In genomic region chr3:116642373-116642772, GRCm38 (mm10) we compare ENCODE assay signal across 24 mouse cellular contexts. TPM values are rescaled to one million over a fixed set of nuclear protein-coding genes. Genes with fewer than 3 reads are reported as not detected.
"Had no signal": no experiment of that assay in that cellular context is flagged by ENCODE, and none has a peak within 500 bp of the region (broad histone marks: within the 10 kb centered on the region; RNA-seq: fewer than 3 reads in every experiment).

No protein-coding gene starts in this region.

- H3K4me2 ChIP-seq: kidney, embryonic 15.5 days; lung, embryonic 15.5 days; neural tube, embryonic 15.5 days had no signal

- H3K27me3 ChIP-seq: kidney, embryonic 15.5 days; lung, embryonic 15.5 days; neural tube, embryonic 15.5 days had no signal

- DNase-seq: kidney, adult 18-20 months; kidney, postnatal 14 days; lung, postnatal 14 days; midbrain, embryonic 14.5 days; right cerebral cortex, adult 18-20 months; right cerebral cortex, postnatal 25 days; thymus, postnatal 36 days had no signal

- H3K4me1 ChIP-seq: kidney, embryonic 15.5 days; limb, embryonic 10.5 days; lung, embryonic 15.5 days; midbrain, embryonic 10.5 days; neural tube, embryonic 15.5 days had no signal

- H3K27ac ChIP-seq: kidney, embryonic 15.5 days; left cerebral cortex, adult 2 months; limb, embryonic 10.5 days; lung, embryonic 15.5 days; macrophage; midbrain, embryonic 10.5 days; neural tube, embryonic 15.5 days had no signal

- H3K9me3 ChIP-seq: kidney, embryonic 15.5 days; limb, embryonic 10.5 days; lung, embryonic 15.5 days; midbrain, embryonic 10.5 days; neural tube, embryonic 15.5 days had no signal

- H3K9ac ChIP-seq: kidney, embryonic 15.5 days; lung, embryonic 15.5 days; neural tube, embryonic 15.5 days had no signal

- H3K4me3 ChIP-seq: kidney, embryonic 15.5 days; left cerebral cortex, adult 2 months; limb, embryonic 10.5 days; lung, embryonic 15.5 days; midbrain, embryonic 10.5 days; myocyte; neural tube, embryonic 15.5 days had no signal

RNA-seq across cellular contexts. Expression of gene Gm43191, which starts 38.7 kb away (rescaled TPM):
- total RNA-seq: layer of hippocampus, adult 8-10 months; left cerebral cortex, postnatal 14 days had no signal
- polyA plus RNA-seq: kidney, embryonic 15.5 days; large intestine, adult 2 months; limb, embryonic 10.5 days; limb, embryonic 14.5 days; liver, embryonic 16.5 days; lung, embryonic 15.5 days; macrophage; midbrain, embryonic 10.5 days; midbrain, embryonic 14.5 days; myocyte; neural tube, embryonic 11.5 days; neural tube, embryonic 15.5 days; small intestine, adult 2 months; stomach, embryonic 16.5 days; thymus, postnatal 0 days had no signal
